Mouse (Mus musculus): ENCODE measurements around the gene Wfdc21. TPM values are rescaled to one million over a fixed set of nuclear protein-coding genes. Genes with fewer than 3 reads are reported as not detected.

Gene Wfdc21
- polyA plus RNA-seq, 1 experiment from 2014 or later = 0.67 TPM

Other genes starting within 250 kb of the Wfdc21 start
- gene Heatr9, start 224.8 kb upstream of the Wfdc21 start, polyA plus RNA-seq (2015; fragmentation: Nextera tagmentation; extraction: Ambion mirVana) = 0.09 TPM in 1 of 2 replicates, not detected in the other
- gene Ccl5, start 216.4 kb upstream of the Wfdc21 start, polyA plus RNA-seq (2015; fragmentation: Nextera tagmentation; extraction: Ambion mirVana) = 0.52 and 1.7 TPM in 2 replicates
- 3.0 and 7.0 TPM in 2 replicates for gene Ccl9, start 168.3 kb upstream of the Wfdc21 start, polyA plus RNA-seq (2015; fragmentation: Nextera tagmentation; extraction: Ambion mirVana)
- 5.5 and 5.9 TPM in 2 replicates for gene Ccl6, start 153.9 kb upstream of the Wfdc21 start, polyA plus RNA-seq (2015; fragmentation: Nextera tagmentation; extraction: Ambion mirVana)
- gene Rpl9-ps1, start 101.3 kb upstream of the Wfdc21 start, polyA plus RNA-seq (2015; fragmentation: Nextera tagmentation; extraction: Ambion mirVana) = not detected in 2 replicates
- gene Ccl3, start 97.6 kb upstream of the Wfdc21 start, polyA plus RNA-seq (2015; fragmentation: Nextera tagmentation; extraction: Ambion mirVana) = 1.0 and 1.1 TPM in 2 replicates
- gene Ccl4, start 84.4 kb upstream of the Wfdc21 start, polyA plus RNA-seq (2015; fragmentation: Nextera tagmentation; extraction: Ambion mirVana) = 1.1 and 1.3 TPM in 2 replicates
- 1.4 and 2.2 TPM in 2 replicates for gene Wfdc17, start 42.9 kb upstream of the Wfdc21 start, polyA plus RNA-seq (2015; fragmentation: Nextera tagmentation; extraction: Ambion mirVana)
- 6.5 and 6.9 TPM in 2 replicates for gene Wfdc18, start 37.9 kb upstream of the Wfdc21 start, polyA plus RNA-seq (2015; fragmentation: Nextera tagmentation; extraction: Ambion mirVana)
- gene Heatr6, start 6.8 kb downstream of the Wfdc21 start, polyA plus RNA-seq (2015; fragmentation: Nextera tagmentation; extraction: Ambion mirVana) = 13.2 and 16.4 TPM in 2 replicates
- gene Hnf1b, start 103.1 kb downstream of the Wfdc21 start, polyA plus RNA-seq (2015; fragmentation: Nextera tagmentation; extraction: Ambion mirVana) = 0.40 and 0.85 TPM in 2 replicates
- 18.7 and 18.9 TPM in 2 replicates for gene Ddx52, start 195.1 kb downstream of the Wfdc21 start, polyA plus RNA-seq (2015; fragmentation: Nextera tagmentation; extraction: Ambion mirVana)
- gene Synrg, start 217.5 kb downstream of the Wfdc21 start, polyA plus RNA-seq (2015; fragmentation: Nextera tagmentation; extraction: Ambion mirVana) = 6.2 and 8.8 TPM in 2 replicates

Data from heart, embryonic 15.5 days (tissue).